Mouse (Mus musculus): ENCODE measurements around the gene Gm1604a. TPM values are rescaled to one million over a fixed set of nuclear protein-coding genes. Genes with fewer than 3 reads are reported as not detected.

The Gm1604a gene
- total RNA-seq, 2 experiments from 2014 or later = not detected

Other genes starting within 250 kb of the Gm1604a start
- gene Ezr, start 242.8 kb upstream of the Gm1604a start, total RNA-seq (2021) = 10 to 100 TPM; 10.3 to 16.5 TPM
- gene Rsph3b, start 76.9 kb upstream of the Gm1604a start, total RNA-seq (2021) = 10 to 100 TPM; 19.1 to 20.5 TPM
- 1 to 10 TPM; 7.8 to 8.0 TPM for gene Tagap1, start 64.4 kb upstream of the Gm1604a start, total RNA-seq (2021)
- 100 to 1,000 TPM in 1 of 2 experiments, 10 to 100 TPM in 1; 96.9 to 106 TPM for gene Rnaset2b, start 54.9 kb upstream of the Gm1604a start, total RNA-seq (2021)
- not detected for gene Gm49721, start 46.7 kb upstream of the Gm1604a start, total RNA-seq (2021)
- gene Rps6ka2, start 144.5 kb downstream of the Gm1604a start, total RNA-seq (2021) = 10 to 100 TPM; 50.1 to 55.8 TPM